8 mouse cellular contexts compared by ENCODE assay signal in the genomic region with DNA sequence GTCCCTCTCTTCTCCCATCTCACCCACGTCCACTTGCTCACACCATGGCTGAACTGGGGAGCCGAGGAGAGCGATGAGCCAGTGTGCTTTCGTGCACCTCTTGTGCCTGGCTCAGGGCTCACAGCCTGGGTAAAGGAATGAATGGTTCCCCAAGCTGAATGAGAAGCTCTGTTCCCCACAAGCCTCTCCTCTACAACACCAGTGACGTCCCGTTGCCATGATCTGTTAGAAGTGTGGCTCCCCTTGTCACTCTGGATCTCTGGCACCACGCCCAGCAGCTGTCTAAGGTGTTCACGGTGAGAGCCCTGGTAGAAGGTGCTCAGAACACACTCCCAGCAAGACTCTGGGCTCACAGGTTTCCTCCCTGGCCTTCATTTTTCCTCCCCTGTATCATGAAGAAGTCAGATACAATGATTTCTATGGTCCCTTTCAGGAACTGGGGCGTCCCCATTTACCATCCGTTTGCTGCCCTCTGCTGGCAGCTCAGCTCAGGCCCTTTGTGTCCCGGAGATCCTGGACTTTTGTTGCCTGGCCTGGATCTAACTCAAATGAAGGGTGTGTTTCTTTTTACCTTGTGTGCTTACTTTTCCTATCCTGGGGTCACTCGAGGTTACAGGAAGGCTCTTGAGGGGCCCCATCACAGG. TPM values are rescaled to one million over a fixed set of nuclear protein-coding genes. Genes with fewer than 3 reads are reported as not detected.
DNase-seq lines count a peak whose midpoint lies in the region; TF ChIP-seq lines count a peak whose summit lies in the region.

No protein-coding gene starts in this region.

- TF ChIP-seq POLR2A in liver, adult 2 months (IDR thresholded peaks at IDR 0.05; ENCODE audit: extremely low read depth, insufficient read depth, low read length) = no peak

- DNase-seq in A20 (ENCODE audit: low read depth, low spot score) = peak; percentile 70
- DNase-seq in adrenal gland, postnatal 25 days = peak; percentile 86
- DNase-seq in embryonic facial prominence, embryonic 10.5 days (ENCODE audit: low spot score) = peak; percentile 85
- peak; percentile 65 for DNase-seq in heart, adult 8-10 months (ENCODE audit: low spot score)
- DNase-seq in kidney, postnatal 10 days = peak; percentile 95
- DNase-seq in liver, adult 2 months (ENCODE audit: extremely low read depth, low read depth, low spot score) = peak; percentile 38
- peak; percentile 9 to 39 for DNase-seq in natural killer cell, adult 2 months (ENCODE audit: low spot score in 2 of 2)
- peak; percentile 80 for DNase-seq in splenic B cell, adult 2 months (ENCODE audit: low read depth, low spot score)

- no peak overlapping the region for H3K9ac ChIP-seq in liver, adult 2 months (ENCODE audit: low read depth, low read length)

- H3K36me3 ChIP-seq in embryonic facial prominence, embryonic 10.5 days (replicated peaks) = no peaks in the 10 kb centered on the region
- no peaks in the 10 kb centered on the region for H3K36me3 ChIP-seq in liver, adult 2 months (ENCODE audit: control insufficient read depth, insufficient read depth, low read length)
- no peaks in the 10 kb centered on the region for H3K36me3 ChIP-seq in splenic B cell, adult 2 months (ENCODE audit: control insufficient read depth, insufficient read depth, low read length, poor library complexity, severe bottlenecking)

- H3K79me2 ChIP-seq in liver, adult 2 months (ENCODE audit: control insufficient read depth, insufficient read depth, low read length) = no peaks in the 10 kb centered on the region

- H3K4me3 ChIP-seq in embryonic facial prominence, embryonic 10.5 days = no peak overlapping the region
- no peak overlapping the region for H3K4me3 ChIP-seq in liver, adult 2 months (ENCODE audit: insufficient read depth, low read depth, low read length)

- peak; percentile 96 for TF ChIP-seq CTCF in liver, adult 2 months (IDR thresholded peaks at IDR 0.05; ENCODE audit: low read depth, low read length)

- H3K4me1 ChIP-seq in embryonic facial prominence, embryonic 10.5 days = 0 out of 2 replicates have a peak, but pooled peaks cover 3% of the 10 kb centered on the region
- no peaks in the 10 kb centered on the region for H3K4me1 ChIP-seq in liver, adult 2 months (ENCODE audit: control insufficient read depth, insufficient read depth, low read length)

- H3K27me3 ChIP-seq in embryonic facial prominence, embryonic 10.5 days (replicated peaks; ENCODE audit: low read depth, poor library complexity, severe bottlenecking) = no peaks in the 10 kb centered on the region
- H3K27me3 ChIP-seq in liver, adult 2 months (ENCODE audit: control insufficient read depth, insufficient read depth, low read length) = no peaks in the 10 kb centered on the region
- no peaks in the 10 kb centered on the region; the same call in 1 of the 2 replicates for H3K27me3 ChIP-seq in splenic B cell, adult 2 months (ENCODE audit: control insufficient read depth, insufficient read depth, low read length, poor library complexity, severe bottlenecking)

- no peaks in the 10 kb centered on the region for H3K9me3 ChIP-seq in embryonic facial prominence, embryonic 10.5 days

- WGBS in embryonic facial prominence, embryonic 10.5 days = 50% methylated on average over 12 of the region's 12 CpGs
- 49% methylated on average over 12 of the region's 12 CpGs for WGBS in liver, adult 2 months

- no peak overlapping the region for H3K27ac ChIP-seq in embryonic facial prominence, embryonic 10.5 days (replicated peaks)
- no peak overlapping the region for H3K27ac ChIP-seq in liver, adult 2 months (replicated peaks; ENCODE audit: insufficient read depth, low read depth, low read length)

RNA-seq across cellular contexts. Expression of a gene that starts 51.1 kb away (rescaled TPM):
- total RNA-seq in adrenal gland, postnatal 25 days (2021) = 18.7 and 26.7 TPM in 2 replicates
- 0.72 and 1.3 TPM in 2 replicates for polyA plus RNA-seq in embryonic facial prominence, embryonic 10.5 days (2016; fragmentation: Nextera tagmentation; extraction: Ambion mirVana)
- total RNA-seq in heart, adult 8-10 months (2022) = 10 to 100 TPM in 3 of 4 experiments, 1 to 10 TPM in 1; 9.2 to 11.9 (median 10.8) TPM
- total RNA-seq in liver, adult 2 months (2014; rRNA removed) = 36.6 and 44.3 TPM in 2 replicates
- polyA plus RNA-seq in liver, adult 2 months (2012; rRNA removed) = 25.8 and 30.5 TPM in 2 replicates

Comparison
In these comparisons a context has a peak if more than half of its experiments do, and no peak if none do; other contexts are left out.
1. DNase-seq: peak in every context shown above with its lines; median percentile 95 in kidney, postnatal 10 days; 86 in adrenal gland, postnatal 25 days; 85 in embryonic facial prominence, embryonic 10.5 days; 80 in splenic B cell, adult 2 months; 70 in A20; 65 in heart, adult 8-10 months; 38 in liver, adult 2 months; 24 in natural killer cell, adult 2 months.